Mouse (Mus musculus): Measurements from ENCODE around the gene Veph1.

Veph1 gene

DNA sequence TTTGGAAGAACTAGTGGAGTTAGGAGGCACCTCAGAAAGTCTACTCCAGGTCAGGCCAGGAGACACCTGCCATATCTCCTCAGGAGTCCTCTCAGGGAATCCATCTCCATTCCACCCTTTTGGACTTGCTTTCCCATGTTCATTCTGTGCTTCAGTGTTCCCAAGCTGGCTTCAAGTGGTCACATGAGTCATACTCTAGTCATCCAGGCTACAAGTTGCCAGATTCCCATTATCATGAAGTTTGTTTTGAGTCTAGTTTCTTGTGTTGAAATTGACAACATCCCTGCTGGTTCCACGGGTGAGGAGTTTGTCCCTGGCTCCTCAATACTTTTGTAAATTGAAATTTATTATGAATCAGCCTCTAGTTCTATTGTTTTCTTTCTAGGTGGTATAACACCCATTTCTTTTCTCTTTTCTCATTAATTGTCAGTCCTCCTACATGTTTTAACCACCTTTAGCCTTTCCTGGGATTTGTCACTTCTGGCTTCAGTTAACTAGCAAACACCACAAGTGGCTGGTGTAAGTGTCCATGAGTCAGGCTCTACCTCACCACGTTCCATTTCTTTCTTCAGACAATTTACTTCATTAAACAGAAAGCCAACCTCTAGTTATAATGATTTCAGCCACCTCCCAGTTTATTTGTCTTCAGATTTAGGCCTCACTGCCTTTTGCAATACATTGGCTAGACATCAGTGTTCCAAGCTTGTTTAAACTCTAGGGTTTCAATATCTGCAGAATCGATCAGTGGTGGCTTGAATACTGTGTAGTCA lies 288.8 kb downstream of the Veph1 start:
- no peak for DNase-seq

DNA sequence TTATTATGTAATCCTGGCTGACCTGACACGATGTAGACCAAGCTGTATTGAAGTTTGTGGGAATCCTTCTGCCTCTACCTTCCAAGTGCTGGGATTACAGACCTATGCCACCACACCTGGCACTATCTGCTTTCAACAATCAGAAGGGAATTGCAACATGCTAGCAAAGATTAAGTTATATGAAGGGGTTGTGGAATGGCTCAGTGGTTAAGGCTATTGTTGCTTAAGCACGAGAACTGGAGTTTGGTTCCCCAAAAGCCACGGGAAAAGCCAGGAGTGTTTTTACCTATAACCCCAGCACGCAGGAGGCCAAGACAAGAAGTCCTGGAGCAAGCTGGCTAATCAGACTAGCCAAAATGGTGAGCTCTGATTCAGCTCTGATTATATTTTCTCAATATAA lies 291.6 kb downstream of the Veph1 start:
- DNase-seq: no peak

DNA sequence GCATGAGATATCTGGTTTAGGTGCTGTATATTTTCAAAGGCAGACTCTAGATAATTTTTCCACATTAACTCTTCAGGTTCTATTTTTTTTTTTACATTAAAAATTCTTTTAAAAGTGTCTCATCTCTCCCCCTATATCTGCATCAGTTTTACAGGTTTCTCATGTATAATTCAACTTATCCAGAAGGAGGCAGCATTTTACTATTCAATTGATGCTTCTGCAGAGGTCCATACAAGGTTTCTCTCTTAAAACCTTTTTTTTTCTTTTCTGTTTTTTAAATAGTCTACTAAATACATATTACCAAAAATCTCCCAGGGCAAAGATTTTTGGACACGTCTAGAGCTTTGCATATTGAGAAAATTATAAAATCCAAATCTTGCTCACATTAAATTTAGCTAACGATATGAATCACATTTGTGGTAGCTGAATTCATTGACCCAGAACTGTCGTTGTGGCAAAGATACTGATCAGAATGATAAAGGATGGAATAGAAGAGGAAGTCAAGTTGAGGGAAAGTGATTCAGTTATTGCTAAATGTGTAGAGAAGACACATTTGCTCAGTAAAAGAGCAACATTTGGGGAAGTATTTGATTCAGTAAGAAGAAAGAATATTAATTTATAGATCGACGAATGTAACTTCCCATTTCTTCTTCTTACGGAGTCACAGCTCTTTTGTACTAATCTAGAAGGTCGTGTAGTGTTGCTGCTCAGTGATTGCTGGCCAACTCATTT lies 292.3 kb downstream of the Veph1 start:
- DNase-seq: no peak
